Mouse (Mus musculus): ENCODE data around the gene Gm20715. TPM values are rescaled to one million over a fixed set of nuclear protein-coding genes. Genes with fewer than 3 reads are reported as not detected.

Gm20715 gene
- total RNA-seq (2023) = not detected

DNA sequence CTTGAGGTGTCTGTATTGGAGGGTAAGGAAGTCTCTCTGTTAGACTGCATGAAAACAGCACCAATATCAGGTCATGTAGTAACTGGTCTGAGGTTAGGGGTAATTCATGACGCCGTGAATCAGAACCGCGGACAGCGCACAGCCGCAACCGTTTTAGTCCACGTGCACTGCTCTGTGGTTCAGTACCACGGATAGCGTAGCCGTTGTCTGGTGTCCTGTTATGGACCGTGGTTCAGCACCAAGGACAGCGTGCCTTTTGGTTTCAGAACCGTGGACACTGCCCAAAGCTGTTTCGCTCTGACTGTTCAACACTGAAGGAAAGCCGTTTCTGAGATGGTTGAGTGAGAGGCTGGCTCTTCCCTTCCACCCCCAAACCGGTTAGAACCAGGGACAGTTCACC is at the start of gene Gm20715:
Gene Gm20715 (plus strand): TSS at position 235 of the 400 bp plus-strand sequence.

DNA sequence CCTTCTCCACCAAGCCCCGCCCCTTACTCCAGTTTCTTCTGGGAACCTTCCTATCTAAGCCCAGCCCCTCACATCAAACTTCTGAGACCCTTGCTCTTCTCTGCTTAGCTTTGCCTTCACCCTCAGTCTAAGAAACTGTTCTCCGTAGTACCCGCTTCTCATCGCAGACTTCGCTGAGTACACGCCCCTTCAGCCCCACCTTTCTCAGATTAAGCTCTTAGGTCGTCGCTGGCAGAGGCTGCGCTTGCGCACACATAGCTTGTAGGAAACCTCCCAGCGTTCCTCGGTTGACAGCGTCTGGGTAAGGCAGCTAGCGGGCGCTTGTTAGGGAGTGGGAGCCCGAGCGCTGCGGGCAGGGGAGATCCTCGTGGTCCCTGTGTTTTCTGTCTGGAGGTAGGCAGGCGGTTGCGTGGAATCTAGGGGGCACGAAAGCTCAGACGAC is 47.0 kb upstream of the Gm20715 start, which contains the start of gene Zfp78:
Gene Zfp78 (plus strand): TSS at position 234 of the 442 bp plus-strand sequence.

DNA sequence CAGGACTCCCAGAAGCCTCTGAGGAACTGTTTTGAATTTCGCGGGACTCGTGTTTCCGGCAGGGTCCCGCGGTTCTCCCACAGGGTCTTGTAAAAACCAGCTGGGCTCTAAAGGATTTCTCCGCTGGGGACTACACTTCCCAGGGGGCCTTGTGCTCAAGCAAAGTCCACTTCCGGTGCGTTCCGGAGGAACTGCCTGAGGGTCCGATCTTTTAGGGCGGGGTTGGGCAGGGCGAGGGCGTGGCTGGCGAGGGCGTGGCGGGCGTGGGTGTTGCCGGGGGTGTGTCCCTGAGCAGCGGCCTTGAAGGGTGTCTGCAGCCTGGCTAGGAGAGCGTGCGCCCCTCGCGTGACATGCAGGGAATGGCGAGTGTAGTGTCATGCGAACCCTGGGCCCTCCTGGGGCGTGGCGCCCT is 27.0 kb upstream of the Gm20715 start, which contains the start of gene Zfp28:
Gene Zfp28 (plus strand): TSS at position 252 of the 412 bp plus-strand sequence.

DNA sequence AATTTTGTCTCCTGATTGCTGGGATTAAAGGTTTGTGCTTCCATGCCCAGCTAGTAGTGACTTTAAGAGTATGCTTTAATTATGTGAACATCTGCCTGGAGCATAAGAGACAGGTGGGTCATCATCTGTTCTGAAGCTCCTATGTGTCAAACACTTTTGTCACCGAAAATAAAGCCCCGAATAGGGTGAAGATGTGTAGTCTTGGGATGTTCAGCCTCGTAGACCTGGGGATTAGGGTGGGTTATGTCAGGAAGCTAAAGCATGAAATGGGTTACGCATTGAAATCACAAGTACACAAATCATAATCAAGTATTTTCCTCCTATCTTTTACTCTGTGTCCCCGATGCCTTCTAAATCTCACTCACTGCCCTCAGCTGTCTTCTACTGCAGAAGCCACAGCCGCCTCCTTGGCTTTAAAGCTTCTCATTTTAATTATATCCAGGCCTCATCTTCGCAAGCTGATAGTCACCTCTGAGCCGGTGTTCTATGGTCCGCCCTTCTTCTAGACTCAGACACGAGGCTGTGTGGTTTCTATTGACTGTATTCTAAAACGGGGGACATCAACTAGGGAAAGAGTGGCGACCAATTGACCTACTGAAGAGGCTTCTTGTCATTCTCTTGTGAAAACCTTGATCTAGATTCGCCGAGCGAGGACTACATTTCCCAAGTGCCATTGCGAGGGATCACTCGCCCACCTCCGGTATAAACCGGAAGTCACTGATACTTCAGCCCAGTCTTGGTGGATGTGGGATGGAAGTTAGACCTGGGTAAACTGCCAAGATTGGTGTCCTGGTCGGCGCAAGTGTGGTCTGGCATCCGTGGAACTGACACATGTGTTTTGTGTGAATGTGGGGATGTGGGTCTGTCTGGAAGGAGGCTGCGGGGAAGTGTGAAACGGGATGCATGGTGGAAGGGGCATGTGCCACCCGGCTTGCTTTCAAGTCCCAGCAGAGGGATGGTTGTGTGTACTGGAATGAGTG is 11.8 kb upstream of the Gm20715 start, which contains the start of gene Smim17:
Gene Smim17 (plus strand): TSS at position 720 of the 980 bp plus-strand sequence.

DNA sequence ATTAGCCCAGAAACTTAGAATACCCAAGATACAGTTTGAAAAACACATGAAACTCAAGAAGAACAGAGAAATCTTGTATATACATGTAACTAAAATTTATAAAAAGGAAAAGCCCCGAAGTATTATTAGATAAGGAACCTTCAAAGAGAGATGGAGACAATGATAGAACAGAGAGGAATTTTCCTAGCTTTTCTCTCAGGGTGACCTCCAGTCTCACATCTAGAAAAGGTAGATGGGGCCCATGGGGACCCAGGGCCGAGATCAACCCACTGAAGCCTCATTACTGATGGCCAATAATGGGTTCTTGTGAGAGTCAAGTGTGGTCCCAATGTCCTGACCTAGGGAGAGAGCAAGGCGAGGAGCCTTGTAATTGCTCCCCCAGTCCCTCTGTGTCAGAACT is 28.3 kb downstream of the Gm20715 start, which contains the start of gene Olfr1344:
Gene Olfr1344 (plus strand): TSS at position 301 of the 400 bp plus-strand sequence.

DNA sequence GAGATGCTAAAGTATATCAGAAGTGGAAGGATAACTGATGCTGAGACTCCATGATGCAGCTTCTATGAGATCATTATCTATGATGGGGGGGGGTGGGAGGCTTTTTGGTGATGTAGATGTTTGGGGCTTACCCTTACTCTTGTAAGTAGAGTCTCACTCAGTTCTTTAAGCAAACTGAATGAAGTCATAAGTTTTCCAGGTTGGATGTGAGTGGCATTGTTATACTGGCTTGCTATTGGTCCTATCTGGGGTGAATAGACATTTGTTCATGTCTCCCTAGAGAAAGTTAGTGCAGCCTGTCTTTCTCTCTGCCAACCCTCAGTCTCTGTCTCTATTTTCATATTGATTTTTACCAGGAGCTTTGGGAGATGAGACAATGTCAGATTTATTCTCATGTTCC is 45.8 kb downstream of the Gm20715 start, which contains the start of gene Olfr1336:
Gene Olfr1336 (plus strand): TSS at position 301 of the 400 bp plus-strand sequence.

DNA sequence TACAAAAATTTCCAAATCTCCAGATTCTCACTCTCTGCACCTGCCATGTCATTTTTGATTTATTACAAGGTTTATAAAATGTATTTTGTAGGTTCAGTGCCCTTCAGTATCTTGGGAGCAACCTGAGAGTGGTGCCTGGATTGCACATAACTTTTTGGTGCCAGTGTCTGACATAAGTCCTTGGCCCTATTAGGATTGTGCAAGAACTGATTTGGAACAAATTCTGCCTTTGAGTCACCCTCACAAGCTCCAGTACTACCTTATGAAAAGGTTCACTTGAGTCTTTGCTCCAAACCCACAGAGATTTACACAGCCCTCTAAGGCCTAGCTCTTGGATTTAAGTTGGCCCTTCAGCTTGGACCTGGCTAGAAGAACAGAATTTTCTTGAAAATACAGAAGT is 56.9 kb downstream of the Gm20715 start, which contains the start of gene Olfr1346:
Gene Olfr1346 (plus strand): TSS at position 151 of the 400 bp plus-strand sequence.

DNA sequence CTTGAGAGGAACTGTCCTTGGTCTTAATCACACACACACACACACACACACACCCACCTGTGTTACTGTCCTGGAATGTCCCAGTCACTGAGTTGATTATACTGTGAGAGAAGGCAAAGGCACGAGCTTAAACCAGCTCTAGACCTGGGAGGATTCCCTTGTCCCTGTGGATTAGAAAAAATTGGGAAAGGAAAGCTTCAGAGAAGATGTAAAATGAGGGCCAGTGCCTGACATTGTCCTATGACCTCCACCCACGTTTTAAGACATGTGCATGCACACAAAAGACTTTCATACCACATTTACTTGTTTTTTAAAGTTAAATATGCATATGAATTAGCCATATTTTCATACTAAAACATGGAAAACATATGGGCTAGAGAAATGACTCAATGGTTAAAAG is 76.8 kb downstream of the Gm20715 start, which contains the start of gene Olfr5:
Gene Olfr5 (minus strand): TSS at position 101 of the 400 bp plus-strand sequence.

Other genes with a start within 250 kb of the Gm20715 start
- 23.9 TPM for gene Zfp444, start 238.1 kb upstream of the Gm20715 start, total RNA-seq (2023)
- gene Galp, start 213.2 kb upstream of the Gm20715 start, total RNA-seq (2023) = not detected
- not detected for gene Zscan5b, start 188.0 kb upstream of the Gm20715 start, total RNA-seq (2023)
- gene Epp13, start 157.6 kb upstream of the Gm20715 start, total RNA-seq (2023) = not detected
- 5.9 TPM for gene Zfp667, start 123.7 kb upstream of the Gm20715 start, total RNA-seq (2023)
- gene Zfp583, start 79.0 kb upstream of the Gm20715 start, total RNA-seq (2023) = 0.50 TPM
- gene Gm3854, start 66.5 kb upstream of the Gm20715 start, total RNA-seq (2023) = 0.97 TPM
- gene Zfp78, start 47.0 kb upstream of the Gm20715 start, total RNA-seq (2023) = 2.3 TPM
- gene Zfp28, start 27.0 kb upstream of the Gm20715 start, total RNA-seq (2023) = 8.3 TPM
- gene Smim17, start 11.6 kb upstream of the Gm20715 start, total RNA-seq (2023) = 1.8 TPM
- not detected for gene Olfr1344, start 28.4 kb downstream of the Gm20715 start, total RNA-seq (2023)
- not detected for gene Olfr1336, start 45.9 kb downstream of the Gm20715 start, total RNA-seq (2023)
- gene Olfr1346, start 56.8 kb downstream of the Gm20715 start, total RNA-seq (2023) = not detected
- not detected for gene Olfr5, start 76.7 kb downstream of the Gm20715 start, total RNA-seq (2023)
- gene Olfr1347, start 89.5 kb downstream of the Gm20715 start, total RNA-seq (2023) = not detected
- gene Olfr1348, start 98.5 kb downstream of the Gm20715 start, total RNA-seq (2023) = not detected
- not detected for gene Olfr1349, start 112.7 kb downstream of the Gm20715 start, total RNA-seq (2023)
- not detected for gene Olfr1350, start 154.6 kb downstream of the Gm20715 start, total RNA-seq (2023)

All from CD4-positive naive resting alpha-beta T cell, adult 76 days (primary cell).